Mouse (Mus musculus): ENCODE results near the gene Heatr1. TPM values are rescaled to one million over a fixed set of nuclear protein-coding genes. Genes with fewer than 3 reads are reported as not detected.

Gene Heatr1
- polyA plus RNA-seq, 1 experiment from 2014 or later, result 28.0 TPM

GRCm38 (mm10) chr13:12476886-12477285 is 82.1 kb downstream of the Heatr1 start:
- no peak overlapping the region for H3K4me3 ChIP-seq (replicated peaks)
- ATAC-seq (ENCODE audit: insufficient number of reproducible peaks, insufficient read depth, low FRiP score, low TSS enrichment, low read depth), result no peak
- H3K9ac ChIP-seq (replicated peaks), result no peak overlapping the region
- H3K27me3 ChIP-seq, result 0 out of 2 replicates have a peak, but pooled peaks cover 4% of the 10 kb centered on the region
- no peak overlapping the region for H3K27ac ChIP-seq
- H3K4me1 ChIP-seq (replicated peaks), result no peaks in the 10 kb centered on the region
- H3K4me2 ChIP-seq, result no peak overlapping the region
- WGBS, result 92% methylated on average over 4 of the region's 4 CpGs
- no peaks in the 10 kb centered on the region for H3K9me3 ChIP-seq
- no peaks in the 10 kb centered on the region for H3K36me3 ChIP-seq

GRCm38 (mm10) chr13:12478301-12478700 is 83.5 kb downstream of the Heatr1 start:
- H3K9me3 ChIP-seq, result no peaks in the 10 kb centered on the region
- no peak overlapping the region for H3K9ac ChIP-seq (replicated peaks)
- no peaks in the 10 kb centered on the region for H3K36me3 ChIP-seq
- H3K27me3 ChIP-seq, result no peaks in the 10 kb centered on the region
- no peak for ATAC-seq (ENCODE audit: insufficient number of reproducible peaks, insufficient read depth, low FRiP score, low TSS enrichment, low read depth)
- H3K4me3 ChIP-seq (replicated peaks), result no peak overlapping the region
- 82% methylated on average over 15 of the region's 15 CpGs for WGBS
- no peaks in the 10 kb centered on the region for H3K4me1 ChIP-seq (replicated peaks)
- H3K27ac ChIP-seq, result no peak overlapping the region
- H3K4me2 ChIP-seq, result no peak overlapping the region

DNA sequence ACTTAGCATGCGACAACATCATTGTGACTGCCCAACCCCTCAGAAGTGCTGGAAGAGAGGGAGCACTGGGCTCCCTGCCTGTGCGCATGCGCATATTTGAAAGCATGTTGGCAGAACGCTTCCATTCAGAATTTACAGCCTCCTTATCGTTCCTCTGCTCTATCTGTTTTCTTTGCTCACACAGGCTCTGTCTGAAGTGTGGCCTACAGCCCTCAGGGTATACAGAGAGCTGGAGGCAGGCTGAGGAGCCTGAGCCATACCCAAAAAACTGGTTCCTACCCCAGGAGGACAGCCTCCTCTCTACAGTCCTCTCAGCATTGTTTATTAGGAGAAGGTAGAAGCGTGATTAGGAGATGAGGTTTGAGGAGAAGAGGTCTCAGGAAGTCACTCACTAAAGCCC is 85.0 kb downstream of the Heatr1 start:
- Histone ChIP-seq H3K36me3 (no peaks in the 10 kb centered on the region), H3K27me3 (no peaks in the 10 kb centered on the region), H3K9ac (replicated peaks) (no peak overlapping the region), H3K27ac (no peak overlapping the region), H3K9me3 (no peaks in the 10 kb centered on the region), H3K4me1 (replicated peaks) (no peaks in the 10 kb centered on the region), H3K4me2 (no peak overlapping the region), H3K4me3 (replicated peaks) (no peak overlapping the region)
- ATAC-seq (ENCODE audit: insufficient number of reproducible peaks, insufficient read depth, low FRiP score, low TSS enrichment, low read depth), result no peak
- 82% methylated on average over 6 of the region's 6 CpGs for WGBS

DNA sequence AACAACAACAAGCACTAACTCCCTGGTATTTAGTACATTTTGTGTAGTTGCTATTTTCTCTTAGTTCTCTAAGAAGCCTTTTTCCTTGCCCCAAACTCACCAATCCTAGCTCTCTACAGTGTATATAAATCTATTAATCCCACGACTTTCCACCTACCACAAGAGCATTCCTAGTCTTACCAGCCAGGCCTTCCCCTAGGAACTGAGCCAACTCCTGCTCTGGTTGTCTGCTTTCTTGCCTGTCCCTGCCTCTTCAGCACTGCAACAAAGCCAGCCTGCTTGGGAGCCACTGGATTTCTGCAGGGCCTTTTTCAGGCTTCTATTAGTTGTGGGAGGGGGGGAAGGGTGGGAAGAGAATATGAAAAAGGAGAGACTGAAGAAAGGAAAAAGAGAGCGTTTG is 90.4 kb downstream of the Heatr1 start:
- no peaks in the 10 kb centered on the region for H3K36me3 ChIP-seq
- H3K9me3 ChIP-seq, result no peaks in the 10 kb centered on the region
- no peak overlapping the region for H3K4me2 ChIP-seq
- ATAC-seq (ENCODE audit: insufficient number of reproducible peaks, insufficient read depth, low FRiP score, low TSS enrichment, low read depth), result no peak
- 69% methylated on average over 2 of the region's 2 CpGs for WGBS
- H3K4me3 ChIP-seq (replicated peaks), result no peak overlapping the region
- no peak overlapping the region for H3K27ac ChIP-seq
- no peak overlapping the region for H3K9ac ChIP-seq (replicated peaks)
- H3K4me1 ChIP-seq (replicated peaks), result no peaks in the 10 kb centered on the region
- no peaks in the 10 kb centered on the region for H3K27me3 ChIP-seq

DNA sequence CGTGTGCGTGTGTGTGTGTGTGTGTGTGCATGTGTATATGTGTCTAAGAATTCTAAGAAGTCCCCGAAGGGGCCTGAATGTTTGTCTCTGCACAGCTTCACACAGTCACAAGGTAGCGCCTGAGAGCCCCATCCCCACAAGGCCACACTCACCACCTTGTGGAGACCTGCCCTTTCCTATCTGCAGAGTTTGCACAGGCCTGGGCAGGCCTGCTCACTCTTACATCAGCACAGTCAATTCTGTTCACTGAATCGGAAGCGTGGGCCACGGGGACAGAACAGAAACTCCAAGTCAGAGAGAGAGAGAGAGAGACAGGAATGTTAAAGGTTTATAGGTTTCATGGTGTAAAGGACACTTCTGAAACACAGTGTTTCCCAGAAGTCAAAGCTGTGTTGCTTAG is 90.8 kb downstream of the Heatr1 start:
- WGBS, result 75% methylated on average over 7 of the region's 7 CpGs
- no peak overlapping the region for H3K27ac ChIP-seq

More for the DNA sequence above, 90.8 kb downstream of the Heatr1 start:
- no peak overlapping the region for H3K4me3 ChIP-seq (replicated peaks)
- H3K27me3 ChIP-seq, result no peaks in the 10 kb centered on the region
- no peak overlapping the region for H3K9ac ChIP-seq (replicated peaks)
- no peak overlapping the region for H3K4me2 ChIP-seq
- H3K4me1 ChIP-seq (replicated peaks), result no peaks in the 10 kb centered on the region
- no peaks in the 10 kb centered on the region for H3K36me3 ChIP-seq
- no peaks in the 10 kb centered on the region for H3K9me3 ChIP-seq
- ATAC-seq (ENCODE audit: insufficient number of reproducible peaks, insufficient read depth, low FRiP score, low TSS enrichment, low read depth), result no peak

Other genes starting within 250 kb of the Heatr1 start
- 24.5 and 25.6 TPM in 2 replicates for gene Mtr, start 136.9 kb upstream of the Heatr1 start, polyA plus RNA-seq (2016; fragmentation: Nextera tagmentation; extraction: Ambion mirVana)
- gene Actn2, start 54.3 kb upstream of the Heatr1 start, polyA plus RNA-seq (2016; fragmentation: Nextera tagmentation; extraction: Ambion mirVana), result 66.9 and 73.9 TPM in 2 replicates
- gene Lgals8, start 69.9 kb downstream of the Heatr1 start, polyA plus RNA-seq (2016; fragmentation: Nextera tagmentation; extraction: Ambion mirVana), result 13.0 TPM in 2 replicates
- 2.3 and 2.5 TPM in 2 replicates for gene Edaradd, start 125.4 kb downstream of the Heatr1 start, polyA plus RNA-seq (2016; fragmentation: Nextera tagmentation; extraction: Ambion mirVana)
- 6.4 and 6.8 TPM in 2 replicates for gene Ero1lb, start 170.8 kb downstream of the Heatr1 start, polyA plus RNA-seq (2016; fragmentation: Nextera tagmentation; extraction: Ambion mirVana)